Mouse (Mus musculus) ES-Bruce4 (cell line): ENCODE data around the gene Fbxo22. TPM values are rescaled to one million over a fixed set of nuclear protein-coding genes. Genes with fewer than 3 reads are reported as not detected.
"Not testable (repeated sequence)": the region's sequence is repeated elsewhere in the genome, so short reads cannot be mapped to it uniquely, and the experiment has no call there.

Experiments
- H3K27ac ChIP-seq: 2 replicates; pipeline ENCODE4 v1.5.1; 2012; ENCODE audit warnings: low read length, inconsistent platforms; ENCODE audit not compliant: insufficient read depth
- H3K27me3 ChIP-seq: 2 replicates; pipeline ENCODE4 v1.6.1; 2012; ENCODE audit warnings: mild to moderate bottlenecking, low read length, inconsistent platforms; ENCODE audit not compliant: control insufficient read depth, poor library complexity, insufficient read depth, severe bottlenecking
- H3K36me3 ChIP-seq: 2 replicates; pipeline ENCODE4 v1.6.1; 2012; ENCODE audit warnings: inconsistent platforms, mild to moderate bottlenecking, low read length, moderate library complexity; ENCODE audit not compliant: control insufficient read depth, poor library complexity, insufficient read depth, severe bottlenecking
- H3K4me1 ChIP-seq: one replicate; pipeline ENCODE4 v1.8.1; 2011; ENCODE audit warnings: low read length; ENCODE audit not compliant: control insufficient read depth, insufficient read depth
- H3K4me3 ChIP-seq: 2 replicates; pipeline ENCODE4 v1.5.1; 2011; ENCODE audit warnings: low read depth, mild to moderate bottlenecking, low read length
- H3K9ac ChIP-seq: 2 replicates; pipeline ENCODE4 v1.6.1; 2012; ENCODE audit warnings: low read depth, mild to moderate bottlenecking, inconsistent platforms; ENCODE audit not compliant: poor library complexity, severe bottlenecking
- H3K9me3 ChIP-seq: replicated peaks from 2 replicates; pipeline ENCODE4 v1.6.1; 2012; ENCODE audit warnings: mild to moderate bottlenecking, low read length, inconsistent platforms; ENCODE audit not compliant: control insufficient read depth, poor library complexity, insufficient read depth, severe bottlenecking
- CTCF ChIP-seq: IDR thresholded peaks from one replicate; pipeline ENCODE4 v1.8.1; 2011; ENCODE audit warnings: low read depth, low read length
- EP300 ChIP-seq: IDR thresholded peaks from 2 replicates; pipeline ENCODE4 v1.6.1; 2011; ENCODE audit warnings: low read depth, low read length; ENCODE audit not compliant: insufficient read depth
- POLR2A ChIP-seq: IDR thresholded peaks from one replicate; pipeline ENCODE4 v1.8.1; 2011; ENCODE audit warnings: low read length; ENCODE audit not compliant: insufficient read depth
- polyA plus RNA-seq: library from polyadenylated mRNA; stranded (reverse); fragments of >200 nt; gene quantifications from 2 replicates; pipeline ENCODE4 v1.2.4, GENCODE M21; 2011; ENCODE audit warnings: low read depth; ENCODE audit not compliant: missing spikeins, insufficient read depth, insufficient read length

The Fbxo22 gene
- polyA plus RNA-seq, 1 experiment, result 102 TPM

DNA sequence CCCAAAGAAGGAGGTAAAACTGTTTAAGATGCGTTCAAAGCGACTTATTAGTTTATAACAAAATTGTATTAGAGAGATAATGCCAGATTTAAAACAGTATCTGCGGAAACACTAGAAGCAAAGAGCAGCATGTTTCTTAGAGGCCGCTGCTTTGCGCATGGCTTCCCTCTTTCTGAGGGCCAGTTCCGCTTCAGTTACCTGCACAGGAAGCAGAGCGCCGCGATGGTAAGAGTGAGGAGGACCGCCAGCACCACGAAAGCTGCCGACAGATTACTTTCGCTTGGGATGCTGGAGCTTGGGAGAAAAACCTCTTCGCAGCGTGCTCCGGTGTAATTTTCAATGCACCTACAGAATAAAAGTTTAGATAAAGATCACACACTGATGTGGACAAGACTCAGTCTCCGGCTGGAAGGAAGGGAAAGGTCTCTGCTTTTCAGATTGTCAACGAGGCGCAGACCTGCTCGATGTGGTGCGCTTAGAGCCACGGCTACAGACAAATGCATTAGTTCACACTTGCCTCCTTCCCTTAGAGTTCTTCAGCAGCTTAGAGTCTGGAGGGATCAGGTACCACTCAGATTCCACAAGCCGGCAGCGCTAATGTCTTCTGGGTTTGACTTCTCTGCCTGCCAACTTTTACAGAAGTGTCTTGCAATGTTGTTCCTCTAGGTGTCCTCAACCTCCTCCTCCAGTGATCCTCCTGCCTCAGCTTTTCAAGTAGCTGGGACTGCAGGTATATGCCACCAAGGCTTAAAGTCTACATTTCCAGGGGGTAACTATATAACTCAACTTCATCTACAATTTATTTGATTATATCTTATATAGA lies 33.3 kb downstream of the Fbxo22 start:
- TF ChIP-seq CTCF (peak; percentile 0), EP300 (no peak)
- Histone ChIP-seq H3K9ac (peak overlapping the region; percentile 19), H3K27ac (no peak overlapping the region), H3K4me3 (peak overlapping the region; percentile 67), H3K4me1 (peaks cover 4% of the 10 kb centered on the region), H3K27me3 (no peaks in the 10 kb centered on the region), H3K9me3 (no peaks in the 10 kb centered on the region), H3K36me3 (no peaks in the 10 kb centered on the region)

DNA sequence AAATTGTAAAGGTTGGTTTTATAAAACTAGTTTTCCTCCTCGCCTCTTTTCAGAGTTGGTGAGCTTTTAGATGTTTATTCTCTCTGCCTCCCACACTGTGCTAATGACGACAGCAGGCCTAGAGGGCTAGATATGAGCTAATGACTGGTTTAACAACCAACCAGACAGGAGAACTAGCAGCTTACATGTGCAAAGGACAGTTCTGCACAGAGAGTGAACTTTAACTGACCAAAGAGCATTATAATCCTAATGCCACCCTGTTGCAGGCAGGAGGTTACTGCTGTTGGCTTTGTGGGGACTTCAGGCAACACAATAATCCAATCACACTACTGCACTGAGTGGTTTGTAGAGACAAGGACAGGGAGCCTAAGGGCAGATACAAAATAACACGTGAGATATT lies 34.6 kb downstream of the Fbxo22 start:
- Histone ChIP-seq H3K4me3 (no peak overlapping the region), H3K27me3 (no peaks in the 10 kb centered on the region), H3K9ac (no peak overlapping the region), H3K9me3 (no peaks in the 10 kb centered on the region), H3K4me1 (peaks cover 4% of the 10 kb centered on the region), H3K27ac (no peak overlapping the region), H3K36me3 (no peaks in the 10 kb centered on the region)
- TF ChIP-seq CTCF (no peak), EP300 (no peak), POLR2A (no peak)

DNA sequence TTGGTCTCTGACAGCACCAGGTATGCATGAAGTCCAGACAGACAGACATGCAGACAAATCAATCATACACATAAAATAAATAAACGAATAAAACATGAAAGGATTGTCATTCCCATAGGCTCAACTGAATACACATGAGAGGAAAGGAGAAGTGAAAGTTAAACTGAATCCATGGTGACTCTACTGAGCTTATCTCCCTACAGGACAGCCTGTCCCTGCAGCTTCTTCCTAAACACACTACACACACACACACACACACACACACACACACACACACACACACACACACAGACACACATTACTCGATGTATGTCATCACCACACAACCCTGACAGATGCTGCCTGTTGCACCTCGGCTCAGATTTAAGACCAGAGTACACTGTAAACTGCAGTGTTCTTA lies 35.4 kb downstream of the Fbxo22 start:
- Histone ChIP-seq H3K36me3 (no peaks in the 10 kb centered on the region), H3K27me3 (no peaks in the 10 kb centered on the region), H3K9me3 (no peaks in the 10 kb centered on the region), H3K9ac (no peak overlapping the region), H3K27ac (no peak overlapping the region), H3K4me1 (peaks cover 4% of the 10 kb centered on the region), H3K4me3 (no peak overlapping the region)
- TF ChIP-seq EP300 (no peak), POLR2A (no peak), CTCF (no peak)

DNA sequence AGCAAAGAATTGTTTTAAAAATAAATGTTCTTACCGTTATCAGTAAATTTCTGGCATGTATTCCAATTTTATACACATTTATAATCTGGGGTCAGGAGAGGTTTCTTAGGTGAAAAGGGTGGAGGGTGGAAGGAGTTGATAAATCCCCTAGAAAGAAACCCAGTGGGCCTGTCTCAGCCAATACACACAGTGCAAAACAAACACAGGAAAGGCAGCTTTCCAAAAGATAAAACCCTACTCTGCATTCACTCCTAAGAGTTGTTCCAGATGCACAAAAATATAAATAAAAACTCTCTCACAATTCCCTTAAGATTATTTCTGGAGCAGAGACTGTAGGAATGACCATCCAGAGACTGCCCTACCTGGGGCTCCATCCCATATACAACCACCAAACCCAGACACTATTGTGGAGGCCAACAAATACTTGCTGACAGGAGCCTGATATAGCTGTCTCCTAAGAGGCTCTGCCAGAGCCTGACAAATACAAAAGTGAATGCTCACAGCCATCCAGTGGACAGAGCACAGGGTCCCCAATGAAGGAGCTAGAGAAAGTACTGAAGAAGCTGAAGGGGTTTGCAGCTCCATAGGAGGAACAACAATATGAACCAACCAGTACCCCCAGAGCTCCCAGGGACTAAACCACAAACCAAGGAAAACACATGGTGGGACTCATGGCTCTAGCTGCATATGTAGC lies 36.5 kb downstream of the Fbxo22 start:
- H3K27me3 ChIP-seq, H3K9me3 ChIP-seq, H3K27ac ChIP-seq, H3K9ac ChIP-seq, H3K4me1 ChIP-seq, H3K4me3 ChIP-seq, H3K36me3 ChIP-seq: not testable (repeated sequence)

DNA sequence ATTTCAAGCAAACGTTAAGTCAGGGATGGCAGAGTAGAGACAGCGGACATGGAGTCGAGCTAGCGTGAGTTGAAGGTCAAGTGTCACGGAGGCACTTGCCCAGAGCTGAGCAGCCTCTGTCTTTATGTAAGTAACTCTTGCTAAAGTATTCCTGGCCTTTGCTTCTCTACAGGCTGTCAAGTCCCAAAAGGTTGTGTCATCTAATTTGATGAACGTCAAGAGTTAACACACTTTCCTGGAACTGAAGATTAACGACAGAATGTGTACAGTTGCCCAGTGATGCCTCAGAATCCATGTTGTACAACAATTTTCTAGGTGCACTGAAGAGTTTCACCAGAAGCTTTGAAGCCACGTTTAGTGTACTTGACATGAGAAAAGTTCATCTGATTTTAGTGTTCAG lies 37.7 kb downstream of the Fbxo22 start:
- Histone ChIP-seq H3K27me3 (no peaks in the 10 kb centered on the region), H3K4me3 (no peak overlapping the region), H3K4me1 (peaks cover 4% of the 10 kb centered on the region), H3K9me3 (no peaks in the 10 kb centered on the region), H3K27ac (no peak overlapping the region), H3K36me3 (no peaks in the 10 kb centered on the region), H3K9ac (no peak overlapping the region)
- TF ChIP-seq EP300, result no peak
- TF ChIP-seq CTCF, result no peak
- TF ChIP-seq POLR2A, result no peak

DNA sequence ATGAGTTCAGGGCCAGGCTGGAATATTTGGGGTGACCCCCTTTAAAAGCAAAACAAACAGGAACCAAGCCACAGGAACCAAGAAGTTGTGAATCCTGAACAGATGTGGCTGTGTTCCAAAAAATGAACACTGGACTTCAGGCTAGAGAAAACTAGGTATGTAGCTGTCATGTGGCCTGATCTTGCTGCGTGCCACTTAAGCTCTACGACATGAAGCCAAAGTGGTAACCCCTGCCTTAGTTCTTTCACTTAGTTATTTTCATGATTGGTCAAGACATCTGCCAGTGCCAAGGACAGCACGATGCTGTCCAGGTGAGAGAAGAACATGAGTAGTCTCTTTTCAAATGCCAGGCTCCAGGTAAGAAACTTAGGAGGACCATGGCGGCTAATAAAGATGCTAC lies 38.2 kb downstream of the Fbxo22 start:
- TF ChIP-seq EP300 (no peak), CTCF (no peak), POLR2A (no peak)
- Histone ChIP-seq H3K36me3 (no peaks in the 10 kb centered on the region), H3K9me3 (no peaks in the 10 kb centered on the region), H3K9ac (no peak overlapping the region), H3K4me3 (no peak overlapping the region), H3K27ac (no peak overlapping the region), H3K4me1 (peaks cover 2% of the 10 kb centered on the region), H3K27me3 (no peaks in the 10 kb centered on the region)
